Mouse (Mus musculus): ENCODE data around the gene Arhgef33.
A peak's percentile ranks its signal among the peaks of the same experiment; 100 is the strongest.
"Not testable (repeated sequence)": the region's sequence is repeated elsewhere in the genome, so short reads cannot be mapped to it uniquely, and the experiment has no call there.

Gene Arhgef33

GRCm38 (mm10) chr17:80307251-80307650 is at the start of gene Arhgef33:
Gene Arhgef33, plus strand, starts transcription at chr17:80307407.
- DNase-seq, result no peak

DNA sequence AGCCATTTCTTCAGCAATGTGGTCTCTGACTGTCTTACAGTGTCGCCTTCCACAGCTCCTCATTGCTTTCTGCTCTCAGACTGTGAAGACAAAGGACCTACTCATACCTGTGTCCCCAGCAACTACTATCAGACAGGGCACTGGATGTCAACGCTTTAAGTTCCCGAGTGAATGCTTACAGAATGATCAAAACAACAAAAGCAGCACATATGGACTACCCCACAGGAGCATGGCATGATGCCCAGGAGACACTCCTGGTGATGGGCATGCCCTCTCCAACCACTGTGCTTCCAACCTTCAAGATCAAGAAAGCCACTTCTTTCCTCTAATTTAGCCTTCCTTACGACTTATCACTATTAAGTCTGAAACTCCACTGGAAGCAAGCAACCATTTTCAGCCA is 40.1 kb upstream of the Arhgef33 start:
- no peak for DNase-seq

GRCm38 (mm10) chr17:80268151-80268550 is 39.1 kb upstream of the Arhgef33 start:
- no peak for DNase-seq

DNA sequence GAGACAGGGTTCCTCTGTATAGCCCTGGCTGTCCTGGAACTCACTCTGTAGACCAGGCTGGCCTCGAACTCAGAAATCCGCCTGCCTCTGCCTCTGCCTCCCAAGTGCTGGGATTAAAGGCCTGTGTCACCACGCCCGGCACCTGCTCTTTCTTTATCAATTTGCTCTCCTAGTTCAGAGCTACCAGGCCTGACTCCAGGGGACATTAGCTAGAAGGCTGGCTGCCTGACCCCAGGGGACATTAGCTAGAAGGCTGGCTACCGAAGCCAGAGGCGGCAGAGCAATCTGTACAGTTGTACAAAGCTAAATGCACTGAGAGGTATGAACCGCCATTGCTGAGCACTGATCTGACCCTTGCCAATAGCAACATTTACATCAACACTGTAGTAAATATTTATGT is 36.6 kb upstream of the Arhgef33 start:
- not testable (repeated sequence) for DNase-seq

- peak; percentile 32 for DNase-seq
Measured at GRCm38 (mm10) chr17:80278255-80278654, 29.0 kb upstream of the Arhgef33 start.

DNA sequence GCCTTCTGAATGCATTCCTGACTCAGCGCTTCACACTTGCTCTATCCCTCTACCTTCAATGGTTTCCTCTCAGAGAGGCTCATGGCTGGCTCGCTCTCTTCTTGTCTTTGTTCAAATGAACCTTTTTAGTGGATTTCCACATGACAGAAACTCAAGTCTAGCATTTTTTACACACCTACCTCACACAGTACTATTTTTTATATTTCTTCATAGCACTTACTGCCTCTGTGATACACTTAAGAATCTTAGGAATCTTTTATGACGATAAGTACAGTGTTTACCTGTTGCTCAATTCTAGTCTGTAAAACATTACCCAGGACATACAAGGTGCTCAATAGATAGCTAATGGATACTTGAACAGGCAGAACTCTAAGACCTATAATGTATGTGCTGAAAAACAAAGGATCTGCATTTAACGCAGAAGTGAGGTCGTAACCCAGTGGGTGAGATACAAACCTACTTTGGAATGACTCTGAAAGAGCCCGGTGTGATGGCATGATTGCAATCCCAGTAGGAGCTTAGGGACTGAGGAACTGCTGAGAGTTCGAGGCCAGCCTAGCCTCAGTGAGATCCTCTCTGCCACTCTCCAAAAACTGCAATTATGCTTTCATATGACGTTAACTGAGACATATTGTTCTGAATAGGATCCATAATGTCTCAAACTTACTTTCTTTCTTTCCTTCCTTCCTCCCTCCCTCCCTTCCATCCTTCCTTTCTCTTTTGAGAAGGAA is 27.7 kb upstream of the Arhgef33 start:
- no peak for DNase-seq

- DNase-seq, result no peak
Measured at GRCm38 (mm10) chr17:80284446-80284845, 22.8 kb upstream of the Arhgef33 start.

DNA sequence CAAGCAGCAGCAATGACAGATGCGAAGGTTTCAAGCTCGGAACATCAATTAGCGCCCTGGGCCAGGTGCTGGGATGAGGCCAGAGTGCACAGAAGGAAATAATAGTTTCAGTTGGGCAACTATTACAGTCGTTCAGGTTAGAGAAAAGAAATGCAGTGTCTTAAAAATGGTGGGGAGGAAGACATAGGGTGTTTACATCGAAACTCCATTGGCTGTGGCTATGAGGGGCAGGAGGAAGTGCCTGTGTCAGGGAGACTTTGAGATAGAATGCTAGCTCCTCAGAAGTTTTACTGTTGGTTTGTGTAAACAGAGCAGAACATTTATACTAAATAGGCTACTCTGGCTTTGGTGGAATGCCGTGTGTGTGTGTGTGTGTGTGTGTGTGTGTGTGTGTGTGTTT is 19.2 kb upstream of the Arhgef33 start:
- no peak for DNase-seq

DNA sequence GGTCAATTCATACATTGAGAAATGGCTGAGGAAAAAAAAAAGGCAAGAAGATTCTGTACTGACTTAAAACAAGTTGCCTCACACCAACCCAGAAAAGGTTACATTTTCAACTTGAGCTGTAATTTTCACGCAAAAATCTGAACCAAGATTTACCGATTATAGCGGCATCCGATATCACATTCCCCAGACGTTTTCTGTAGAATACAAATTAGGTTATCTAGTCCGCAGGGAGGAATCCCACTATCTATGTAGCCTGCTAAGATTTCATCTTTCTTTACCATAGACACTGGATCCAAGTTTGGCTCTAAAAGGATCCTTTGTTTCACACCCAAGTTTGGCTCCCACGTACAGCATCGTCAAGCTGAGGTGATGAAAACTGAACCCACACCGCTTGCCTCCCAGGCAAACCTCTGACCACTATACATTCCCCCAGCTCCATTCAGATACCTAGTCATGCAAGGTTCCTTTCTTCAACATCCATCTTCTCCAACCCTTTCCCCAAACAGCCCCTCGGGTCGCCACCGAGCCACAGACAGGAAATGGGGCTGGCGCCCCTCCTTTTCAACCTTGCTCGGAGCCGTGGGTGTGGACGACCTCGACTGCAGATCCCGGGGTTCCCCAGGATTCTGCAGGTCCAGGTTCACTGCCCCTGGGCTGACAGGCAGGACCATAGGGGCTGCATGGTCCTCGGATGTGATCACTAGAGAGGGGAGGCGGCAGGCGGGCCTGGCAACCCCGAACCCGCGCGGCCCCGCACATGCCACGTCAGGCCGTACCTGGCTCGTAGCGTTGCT is 17.7 kb upstream of the Arhgef33 start:
- DNase-seq, result no peak

DNA sequence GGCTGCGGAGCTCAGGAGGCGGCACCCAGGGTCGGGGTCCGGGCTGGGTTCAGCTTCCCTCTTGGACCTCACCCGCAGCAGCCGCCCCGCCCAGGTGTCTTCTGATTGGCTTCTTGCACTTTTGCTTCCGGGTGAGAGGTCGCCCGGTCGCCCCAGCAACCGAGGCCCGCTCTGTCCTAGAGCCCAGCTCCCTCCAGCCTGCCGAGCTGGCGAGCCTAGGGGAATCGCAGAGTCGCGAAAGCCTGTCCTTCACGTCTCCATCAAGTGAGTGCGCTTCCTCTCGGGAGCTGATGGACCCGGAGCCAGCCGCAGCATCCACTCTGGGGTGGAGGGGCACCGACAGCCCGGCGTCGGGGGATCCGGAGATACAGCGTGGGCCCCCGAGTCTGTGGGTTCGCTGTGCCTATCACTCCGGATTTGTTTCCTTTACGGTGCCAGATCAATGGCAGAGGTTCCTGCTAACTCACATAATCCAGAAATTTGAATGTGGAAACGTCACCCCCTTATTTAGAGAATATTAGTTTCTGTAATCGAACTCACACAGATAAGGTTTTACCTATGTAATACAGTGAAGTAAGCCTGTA is 17.0 kb upstream of the Arhgef33 start, which contains the start of the genes Morn2 and Dhx57:
Morn2 (plus strand) TSS at position 130 of the 584 bp plus-strand sequence.
Dhx57 (minus strand) TSS at position 403 of the 584 bp plus-strand sequence.
- peak; percentile 98 for DNase-seq

GRCm38 (mm10) chr17:80291148-80291547 is 16.1 kb upstream of the Arhgef33 start:
- DNase-seq, result peak; percentile 80

- no peak for DNase-seq
Measured at GRCm38 (mm10) chr17:80295258-80295657, 11.9 kb upstream of the Arhgef33 start.

DNA sequence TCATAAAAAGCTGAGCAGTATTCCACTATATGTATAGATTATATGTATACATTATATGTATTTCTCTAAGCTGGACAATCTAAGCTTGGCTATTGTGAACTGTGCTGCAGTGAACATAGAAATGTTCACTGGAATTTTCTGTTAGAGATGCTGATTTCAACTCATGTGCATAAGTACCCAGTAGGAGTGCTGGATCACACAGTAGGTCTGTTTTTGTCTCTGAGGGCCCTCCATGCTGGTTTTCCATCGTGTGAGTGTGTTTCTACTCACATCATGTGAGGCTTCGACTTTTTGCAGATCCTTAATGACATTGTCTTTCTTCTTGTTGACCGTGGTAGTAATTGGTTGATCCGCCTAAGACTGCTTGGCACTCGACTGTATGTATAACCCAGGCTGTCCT is 8.4 kb upstream of the Arhgef33 start:
- DNase-seq, result no peak

DNA sequence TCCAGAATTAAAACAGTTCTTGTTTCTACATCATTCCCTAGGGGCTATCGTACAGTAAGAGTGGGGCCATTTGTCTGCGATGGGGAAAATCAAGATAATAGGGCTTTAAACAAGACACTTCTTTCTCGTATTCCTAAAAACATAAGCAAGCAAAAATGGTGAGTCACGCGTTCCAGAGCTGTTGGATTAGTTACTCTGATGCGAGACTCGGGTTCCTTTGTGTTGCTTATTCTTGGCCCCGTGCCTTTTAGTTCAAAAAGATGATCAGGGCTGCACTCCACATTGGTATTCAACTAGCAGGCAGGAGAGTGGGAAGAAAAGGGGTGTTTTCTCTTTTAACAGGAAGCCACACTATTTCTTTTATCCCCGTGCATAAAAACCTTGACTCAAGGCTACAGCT is 4.6 kb downstream of the Arhgef33 start:
- DNase-seq, result no peak

DNA sequence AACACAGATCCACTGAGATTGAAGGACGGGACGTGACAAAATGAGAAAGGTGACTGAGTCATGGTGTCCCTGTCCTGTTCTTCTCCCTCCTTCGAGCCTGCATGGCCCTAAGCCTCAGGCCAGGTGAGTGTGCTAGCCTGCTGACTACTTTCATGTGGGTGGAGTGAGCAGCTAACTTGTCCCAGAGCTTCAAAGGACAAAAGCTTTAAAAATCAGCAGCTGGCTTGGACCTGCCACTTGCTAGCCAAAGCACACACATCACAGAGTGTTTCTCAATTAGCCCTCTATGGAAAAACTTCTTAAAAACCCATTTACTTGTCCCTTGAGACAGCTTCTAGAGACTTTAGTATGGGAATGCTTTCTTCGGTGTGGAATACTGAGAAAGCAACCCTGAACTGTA is 5.2 kb downstream of the Arhgef33 start:
- no peak for DNase-seq

GRCm38 (mm10) chr17:80322228-80322627 is 15.0 kb downstream of the Arhgef33 start:
- no peak for DNase-seq

- DNase-seq, result no peak
Measured at GRCm38 (mm10) chr17:80323015-80323414, 15.8 kb downstream of the Arhgef33 start.

- peak; percentile 18 for DNase-seq
Measured at GRCm38 (mm10) chr17:80323658-80324057, 16.5 kb downstream of the Arhgef33 start.

DNA sequence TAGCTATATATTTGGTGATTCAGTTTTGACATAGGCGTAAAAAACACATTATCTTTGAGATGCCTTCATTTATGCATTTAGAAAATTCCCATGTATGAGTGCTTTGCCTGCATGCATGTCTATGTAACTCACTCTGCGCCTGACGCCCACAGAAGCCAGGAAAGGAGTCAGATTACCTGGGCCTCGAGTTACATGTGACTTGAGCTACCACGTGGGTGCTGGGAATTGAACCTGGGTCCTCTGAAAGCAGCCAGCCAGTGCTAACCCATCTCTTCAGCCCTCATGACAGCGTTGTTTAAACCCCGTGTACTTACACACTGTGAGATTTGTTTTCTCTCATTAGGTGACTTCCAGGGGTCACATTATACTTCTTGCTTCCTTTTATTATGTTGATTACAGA is 17.3 kb downstream of the Arhgef33 start:
- no peak for DNase-seq

DNA sequence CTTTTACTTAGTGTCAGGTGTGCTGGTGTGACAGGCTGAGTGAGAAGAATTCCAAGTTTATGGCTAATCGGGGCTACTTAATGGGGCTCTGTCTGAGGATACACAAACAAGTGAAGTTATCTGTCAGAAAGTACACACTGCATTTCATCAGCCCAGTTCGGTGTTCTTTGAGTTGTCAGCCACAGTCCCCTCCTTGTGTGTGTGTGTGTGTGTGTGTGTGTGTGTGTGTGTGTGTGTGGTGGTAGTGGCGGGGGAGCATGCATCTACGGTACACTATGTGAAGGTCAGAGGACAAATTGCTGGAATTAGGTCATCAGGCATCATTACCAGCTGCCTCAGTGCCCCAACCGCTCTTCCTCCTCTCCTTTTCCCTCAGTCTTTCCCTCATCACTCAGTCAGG is 18.2 kb downstream of the Arhgef33 start:
- no peak for DNase-seq

- no peak for DNase-seq
Measured at GRCm38 (mm10) chr17:80326431-80326830, 19.2 kb downstream of the Arhgef33 start.

DNA sequence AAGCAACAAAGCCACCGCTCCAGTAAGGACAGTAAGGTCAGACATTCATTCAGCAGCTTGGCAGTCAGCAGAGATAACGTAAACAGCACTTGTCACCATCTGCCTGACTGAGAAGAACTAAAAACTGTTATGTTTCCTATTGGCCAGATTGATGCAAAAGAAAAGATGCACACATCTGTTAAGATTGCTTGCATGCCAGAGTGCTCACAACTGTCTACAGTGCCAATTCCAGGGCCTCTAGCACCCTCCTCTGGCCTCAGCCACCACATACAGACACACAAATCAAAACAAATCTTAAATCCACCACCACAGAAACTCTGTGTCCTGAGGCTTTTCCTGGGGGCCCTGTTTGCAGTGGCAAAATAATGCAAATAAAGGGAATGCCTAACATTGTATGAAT is 25.2 kb downstream of the Arhgef33 start:
- no peak for DNase-seq

DNA sequence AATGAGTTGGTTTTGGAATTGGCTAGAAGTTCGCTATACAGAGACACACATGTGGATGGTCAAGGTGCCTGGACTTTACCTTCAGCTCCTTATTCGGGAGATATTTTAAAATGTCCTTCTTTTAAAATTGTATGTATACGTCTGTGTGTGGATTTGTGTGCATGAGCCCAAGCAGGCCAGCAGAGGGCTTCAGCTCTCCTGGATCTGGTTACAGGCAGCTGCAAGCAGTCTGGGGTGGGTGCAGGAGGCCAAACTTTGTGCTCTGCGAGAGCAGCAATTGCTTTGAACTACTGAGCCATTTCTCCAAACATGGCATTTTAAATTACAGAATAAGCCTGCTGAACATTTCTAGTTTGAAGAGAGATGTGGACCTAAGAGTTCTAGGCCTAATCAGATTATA is 38.1 kb downstream of the Arhgef33 start:
- DNase-seq, result peak; percentile 5

Data from lung, postnatal 36 days (tissue).